8 mouse cellular contexts compared by ENCODE assay signal in the genomic region with DNA sequence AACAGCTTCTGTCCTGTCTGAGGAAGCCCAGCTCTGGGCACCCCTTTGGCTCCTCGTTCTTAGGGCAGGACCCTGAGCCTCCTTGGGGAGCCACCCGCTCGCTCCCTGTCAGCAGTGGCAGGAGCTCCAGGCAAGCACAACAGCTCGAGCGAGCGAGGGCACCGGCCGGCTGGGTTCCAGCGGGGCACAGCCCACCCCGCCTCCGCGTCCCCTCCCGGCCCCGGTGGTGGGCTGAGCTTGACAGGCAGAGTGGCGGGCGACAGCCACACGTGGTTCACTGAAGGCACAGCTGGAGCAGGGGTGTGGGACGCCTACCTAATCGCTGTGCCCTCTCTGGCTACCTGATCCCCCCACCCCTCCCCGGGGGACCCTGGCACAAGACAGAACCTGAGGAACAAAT. TPM values are rescaled to one million over a fixed set of nuclear protein-coding genes. Genes with fewer than 3 reads are reported as not detected.
DNase-seq lines count a peak whose midpoint lies in the region; ATAC-seq and TF ChIP-seq lines count a peak whose summit lies in the region.

No protein-coding gene starts in this region.

- H3K9ac ChIP-seq in heart, embryonic 14.5 days (ENCODE audit: low read length), result peak overlapping the region; percentile 62
- peak overlapping the region; percentile 63 for H3K9ac ChIP-seq in heart, embryonic 16.5 days (ENCODE audit: low read length)
- peak overlapping the region; percentile 53 for H3K9ac ChIP-seq in midbrain, embryonic 12.5 days (replicated peaks)

- no peak for TF ChIP-seq POLR2A in bone marrow macrophage, adult 2 months (IDR thresholded peaks at IDR 0.05; ENCODE audit: borderline replicate concordance, low read depth, low read length)

- H3K4me1 ChIP-seq in heart, embryonic 14.5 days (ENCODE audit: control insufficient read depth in 2 of 2, insufficient read depth in 2 of 2, low read length in 2 of 2), result no peaks in the 10 kb centered on the region
- no peaks in the 10 kb centered on the region for H3K4me1 ChIP-seq in bone marrow macrophage, adult 2 months (ENCODE audit: control insufficient read depth, insufficient read depth, low read length)
- peaks cover 6% of the 10 kb centered on the region for H3K4me1 ChIP-seq in heart, embryonic 16.5 days (ENCODE audit: control insufficient read depth, insufficient read depth, low read length)
- peaks cover 9% of the 10 kb centered on the region for H3K4me1 ChIP-seq in midbrain, embryonic 12.5 days

- intact Hi-C loops in heart, postnatal 10 days (cut with DNase I), result loop anchor here (1.0 to 2.0 kb wide), 2 partner anchors 243 to 272 kb away; no protein-coding TSS in a partner anchor

- no peaks in the 10 kb centered on the region for H3K9me3 ChIP-seq in heart, embryonic 14.5 days (ENCODE audit: control insufficient read depth, low read length)
- H3K9me3 ChIP-seq in heart, embryonic 16.5 days (replicated peaks; ENCODE audit: control insufficient read depth, low read length), result no peaks in the 10 kb centered on the region
- no peaks in the 10 kb centered on the region for H3K9me3 ChIP-seq in midbrain, embryonic 12.5 days

- no peak for ATAC-seq in heart, embryonic 14.5 days (ENCODE audit: insufficient number of reproducible peaks, insufficient read depth, low FRiP score, low read depth)
- ATAC-seq in heart, embryonic 16.5 days (replicated peaks; ENCODE audit: extremely low read depth, insufficient read depth, low FRiP score), result 0 out of 2 replicates have a peak, but pooled peaks have one; percentile 18
- ATAC-seq in midbrain, embryonic 12.5 days (ENCODE audit: low FRiP score, low read depth), result peak; percentile 58; the same call in 1 of the 2 replicates
- ATAC-seq in frontal cortex, adult (ENCODE audit: low TSS enrichment), result no peak
- no peak for ATAC-seq in erythroblast, adult 5-6 weeks (replicated peaks; ENCODE audit: low FRiP score, poor library complexity, severe bottlenecking)

- no peak for DNase-seq in heart, postnatal 10 days
- DNase-seq in layer of hippocampus, adult 11-12 months (ENCODE audit: low spot score), result no peak

- H3K27me3 ChIP-seq in heart, embryonic 14.5 days (ENCODE audit: control insufficient read depth, insufficient read depth, low read length), result peaks cover 30% of the 10 kb centered on the region
- H3K27me3 ChIP-seq in heart, embryonic 16.5 days (ENCODE audit: control insufficient read depth, insufficient read depth, low read length), result peaks cover 29% of the 10 kb centered on the region
- H3K27me3 ChIP-seq in midbrain, embryonic 12.5 days, result peaks cover 40% of the 10 kb centered on the region

- no peak for TF ChIP-seq CTCF in bone marrow macrophage, adult 2 months (IDR thresholded peaks at IDR 0.05; ENCODE audit: low read depth, low read length)

- no peak overlapping the region for H3K27ac ChIP-seq in heart, embryonic 14.5 days (replicated peaks in 1 of 2; ENCODE audit: control insufficient read depth in 1 of 2, insufficient read depth in 1 of 2, low read depth in 2 of 2, low read length in 2 of 2)
- no peak overlapping the region for H3K27ac ChIP-seq in bone marrow macrophage, adult 2 months (ENCODE audit: insufficient read depth, low read depth, low read length)
- H3K27ac ChIP-seq in heart, embryonic 16.5 days (ENCODE audit: low read length), result no peak overlapping the region
- H3K27ac ChIP-seq in midbrain, embryonic 12.5 days (replicated peaks), result no peak overlapping the region

- WGBS in heart, embryonic 14.5 days, result 1% methylated on average over 20 of the region's 20 CpGs
- under 1% methylated on average over 20 of the region's 20 CpGs for WGBS in heart, embryonic 16.5 days
- 2% methylated on average over 20 of the region's 20 CpGs for WGBS in midbrain, embryonic 12.5 days

- H3K4me3 ChIP-seq in heart, embryonic 14.5 days (ENCODE audit: control insufficient read depth in 1 of 2, insufficient read depth in 1 of 2, low read depth in 1 of 2, low read length in 2 of 2), result peak overlapping the region; percentile 51 to 53
- peak overlapping the region; percentile 48 for H3K4me3 ChIP-seq in bone marrow macrophage, adult 2 months (ENCODE audit: insufficient read depth, low read length)
- H3K4me3 ChIP-seq in heart, embryonic 16.5 days (ENCODE audit: low read length), result peak overlapping the region; percentile 61
- peak overlapping the region; percentile 53 for H3K4me3 ChIP-seq in midbrain, embryonic 12.5 days

- peak overlapping the region; percentile 96 for H3K4me2 ChIP-seq in heart, embryonic 14.5 days (ENCODE audit: low read length)
- H3K4me2 ChIP-seq in heart, embryonic 16.5 days (ENCODE audit: low read depth, low read length), result peak overlapping the region; percentile 99
- peak overlapping the region; percentile 98 for H3K4me2 ChIP-seq in midbrain, embryonic 12.5 days (replicated peaks)

- no peaks in the 10 kb centered on the region for H3K36me3 ChIP-seq in heart, embryonic 14.5 days (ENCODE audit: control insufficient read depth, insufficient read depth, low read length)
- H3K36me3 ChIP-seq in heart, embryonic 16.5 days (ENCODE audit: control insufficient read depth, insufficient read depth), result no peaks in the 10 kb centered on the region
- H3K36me3 ChIP-seq in midbrain, embryonic 12.5 days, result no peaks in the 10 kb centered on the region

RNA-seq across cellular contexts. Expression of gene Drd1, which starts 0.5 kb away (rescaled TPM):
- polyA plus RNA-seq in heart, embryonic 14.5 days (2014; fragmentation: Nextera tagmentation; extraction: Ambion mirVana), result 0.20 TPM in 1 of 2 replicates, not detected in the other
- total RNA-seq in heart, postnatal 10 days (2021), result under 1 TPM; 0.27 to 0.57 TPM
- not detected in 2 replicates for polyA plus RNA-seq in bone marrow macrophage, adult 2 months (2012; ENCODE audit: insufficient read depth, insufficient read length, missing spikeins)
- 0.11 TPM in 1 of 2 replicates, not detected in the other for polyA plus RNA-seq in heart, embryonic 16.5 days (2015; fragmentation: Nextera tagmentation; extraction: Ambion mirVana)
- polyA plus RNA-seq in midbrain, embryonic 12.5 days (2016; fragmentation: Nextera tagmentation; extraction: Ambion mirVana), result 0.75 and 0.88 TPM in 2 replicates
- total RNA-seq in erythroblast, adult 5-6 weeks (2015; ENCODE audit: low replicate concordance), result not detected in 2 replicates
- total RNA-seq in erythroblast, adult 5-6 weeks (2017; ENCODE audit: low replicate concordance), result not detected in 2 replicates

RNA-seq across cellular contexts. Expression of gene Sfxn1, which starts 16.7 kb away (rescaled TPM):
- polyA plus RNA-seq in heart, embryonic 14.5 days (2014; fragmentation: Nextera tagmentation; extraction: Ambion mirVana), result 25.1 and 26.7 TPM in 2 replicates
- total RNA-seq in heart, postnatal 10 days (2021), result 10 to 100 TPM; 11.4 to 12.0 TPM
- polyA plus RNA-seq in bone marrow macrophage, adult 2 months (2012; ENCODE audit: insufficient read depth, insufficient read length, missing spikeins), result 10.5 and 11.6 TPM in 2 replicates
- 24.3 and 29.0 TPM in 2 replicates for polyA plus RNA-seq in heart, embryonic 16.5 days (2015; fragmentation: Nextera tagmentation; extraction: Ambion mirVana)
- polyA plus RNA-seq in midbrain, embryonic 12.5 days (2016; fragmentation: Nextera tagmentation; extraction: Ambion mirVana), result 73.8 and 75.1 TPM in 2 replicates
- total RNA-seq in erythroblast, adult 5-6 weeks (2015; ENCODE audit: low replicate concordance), result 30.7 and 32.0 TPM in 2 replicates
- 8.6 and 16.4 TPM in 2 replicates for total RNA-seq in erythroblast, adult 5-6 weeks (2017; ENCODE audit: low replicate concordance)

Comparison
In these comparisons a context has a peak if more than half of its experiments do, and no peak if none do; other contexts are left out.
1. ATAC-seq: peak in heart, embryonic 16.5 days (single experiment) and midbrain, embryonic 12.5 days (single experiment); none in heart, embryonic 14.5 days (single experiment), frontal cortex, adult (single experiment) and erythroblast, adult 5-6 weeks (single experiment).
2. Peak in every context shown above with its lines, with median percentiles within 50 percentile points of each other: H3K4me2 ChIP-seq, H3K4me3 ChIP-seq and H3K9ac ChIP-seq.